Mouse (Mus musculus) lung, postnatal 14 days (tissue): ENCODE measurements around the gene Arf5.
A peak's percentile ranks its signal among the peaks of the same experiment; 100 is the strongest.

ENCODE experiments used
- DNase-seq: peaks from one replicate; pipeline ENCODE4 v3.0.0; 2021

The Arf5 gene

DNA sequence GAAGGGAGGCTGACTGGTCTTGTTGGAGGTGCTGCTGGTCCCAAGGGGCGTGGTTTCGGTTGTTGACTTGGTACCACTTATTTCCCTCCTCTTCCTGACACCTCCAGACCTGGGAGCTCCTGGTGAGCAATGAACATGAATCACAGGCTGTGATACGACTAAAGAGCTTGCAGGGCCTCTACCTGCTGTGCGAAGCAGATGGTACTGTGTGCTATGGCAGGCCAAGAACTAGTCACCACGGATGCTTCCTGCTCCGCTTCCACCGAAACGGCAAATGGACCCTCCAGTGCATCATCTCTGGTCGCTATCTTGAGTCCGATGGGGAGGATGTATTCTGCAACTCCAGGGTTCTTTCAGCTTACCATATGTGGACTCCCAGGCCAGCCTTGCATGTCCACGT lies 6.5 kb downstream of the Arf5 start:
- DNase-seq, result no peak

DNA sequence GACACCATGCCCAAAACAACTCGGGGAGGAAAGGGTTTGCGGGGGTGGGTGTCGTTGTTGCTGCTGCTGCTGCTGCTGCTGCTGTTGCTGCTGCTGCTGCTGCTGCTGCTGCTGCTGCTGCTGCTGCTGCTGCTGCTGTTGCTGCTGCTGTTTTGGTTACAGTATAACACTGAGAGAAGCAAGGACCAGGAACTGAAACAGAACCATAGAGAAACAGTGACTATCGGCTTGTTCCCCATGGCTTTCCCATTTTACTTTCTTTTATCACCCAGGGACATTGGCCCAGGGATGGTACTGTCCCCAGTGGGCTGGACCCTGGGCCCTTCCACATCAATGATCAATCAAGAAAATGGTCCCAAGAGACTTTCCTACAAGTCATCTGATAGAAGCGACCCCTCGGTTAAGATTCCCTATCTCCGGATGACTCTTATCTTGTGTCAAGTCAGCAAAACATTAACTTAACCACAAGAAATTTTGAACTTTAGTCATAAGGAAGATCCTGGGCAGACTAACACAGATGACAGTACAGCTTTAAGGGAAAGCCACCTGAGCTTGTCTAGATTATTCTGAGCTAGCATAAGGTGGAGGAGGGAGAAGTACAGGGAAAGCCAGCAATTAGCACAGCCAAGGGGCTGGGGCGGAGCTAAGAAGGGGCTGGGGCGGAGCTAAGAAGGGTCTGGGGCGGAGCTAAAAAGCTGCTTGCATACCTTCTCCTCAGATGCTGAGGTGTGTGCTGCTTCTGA lies 7.6 kb downstream of the Arf5 start:
- DNase-seq, result peak; percentile 50

DNA sequence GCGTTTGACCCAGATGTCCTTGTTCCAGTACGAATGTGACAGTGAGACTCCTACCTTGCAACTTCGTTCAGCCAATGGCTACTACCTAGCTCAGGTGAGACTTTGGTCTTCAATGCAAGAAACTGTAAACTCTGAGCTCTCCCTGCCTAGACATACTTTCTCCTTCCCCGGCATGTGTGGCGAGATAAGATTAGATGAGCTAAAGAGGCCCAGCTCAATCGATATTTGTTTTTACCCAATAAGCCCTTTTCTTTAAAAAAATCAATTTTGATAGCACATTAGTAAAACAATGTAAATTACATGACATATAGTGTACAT lies 8.1 kb downstream of the Arf5 start:
- no peak for DNase-seq

DNA sequence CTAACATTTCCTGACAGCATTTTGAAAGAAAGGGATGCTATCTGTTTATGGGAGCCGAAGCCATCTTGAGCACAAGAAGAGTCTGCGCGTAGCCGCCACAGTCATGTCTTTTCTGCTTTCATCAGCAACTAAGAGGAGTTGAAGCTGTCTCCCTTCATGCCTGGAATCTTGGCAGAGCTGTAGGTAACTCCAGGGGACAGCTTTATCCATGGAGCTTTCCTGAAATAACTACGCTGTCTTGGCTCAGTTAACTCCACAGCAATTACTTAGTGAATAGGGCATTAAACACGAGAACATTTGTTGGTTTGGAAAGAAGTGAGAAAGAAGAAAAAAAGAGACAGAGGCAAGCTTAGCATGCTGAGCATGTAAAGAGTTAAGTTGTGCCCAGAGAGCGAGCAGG lies 24.6 kb downstream of the Arf5 start:
- no peak for DNase-seq

DNA sequence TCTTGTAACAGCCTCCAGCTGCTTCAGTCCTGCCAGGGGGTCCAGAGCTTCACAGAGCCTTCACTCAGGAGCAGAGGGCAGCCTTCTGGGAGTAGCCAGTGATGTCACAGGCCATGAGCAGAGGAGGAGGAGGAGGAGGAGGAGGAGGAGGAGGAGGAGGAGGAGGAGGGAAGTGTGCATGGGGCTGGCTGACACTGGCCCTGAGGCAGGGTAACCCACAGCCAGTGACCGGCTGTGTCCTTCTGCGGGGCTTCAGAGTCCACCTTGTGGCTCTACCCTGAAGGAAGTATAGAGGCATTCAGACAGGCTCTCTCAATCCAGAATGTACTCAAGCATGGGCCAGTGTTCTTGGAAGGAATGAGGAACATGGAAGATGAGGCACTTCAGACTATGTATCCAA lies 25.9 kb downstream of the Arf5 start, which contains the start of gene Pax4:
Gene Pax4, minus strand, starts transcription at position 101 of the 400 bp plus-strand sequence.
- DNase-seq, result no peak

DNA sequence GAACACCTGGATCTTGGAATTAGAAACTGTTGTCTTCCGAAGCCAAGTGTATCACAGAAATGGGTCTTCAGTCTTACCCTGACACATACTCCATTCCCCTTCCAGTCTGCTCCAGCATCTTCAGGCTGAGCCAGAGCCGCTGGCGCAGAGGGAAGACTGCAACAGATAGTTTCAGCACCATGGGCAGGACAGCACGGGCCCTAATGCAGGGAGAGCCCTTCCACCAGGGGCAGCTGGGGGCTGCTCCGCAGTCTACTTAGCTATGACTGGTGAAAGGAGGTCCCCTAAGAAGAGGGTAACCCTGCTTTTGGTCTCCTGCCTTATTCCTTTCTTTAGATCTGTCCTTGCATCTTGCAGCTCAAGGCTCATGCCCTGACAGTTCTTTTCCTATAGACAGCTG lies 27.1 kb downstream of the Arf5 start:
- no peak for DNase-seq

DNA sequence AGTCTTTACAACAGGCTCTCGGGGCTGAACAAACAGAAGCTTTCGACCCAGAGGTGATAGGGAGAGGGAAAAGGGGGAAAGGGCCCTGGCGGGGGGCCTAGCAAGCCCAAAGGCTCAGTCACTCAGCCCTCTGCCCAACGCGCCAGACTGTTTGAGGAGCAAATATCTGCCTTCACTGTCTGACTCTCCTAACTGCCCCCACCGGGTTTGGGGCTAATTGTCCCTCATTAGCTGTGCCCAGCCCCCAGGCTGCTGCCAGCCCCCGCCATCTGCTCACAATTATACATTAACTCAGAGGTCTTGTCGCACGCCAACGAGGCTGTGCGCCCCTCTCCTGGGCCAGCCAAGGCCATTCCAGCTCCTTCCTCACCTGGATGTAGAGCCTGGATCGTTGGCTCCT lies 27.6 kb downstream of the Arf5 start:
- DNase-seq, result no peak

DNA sequence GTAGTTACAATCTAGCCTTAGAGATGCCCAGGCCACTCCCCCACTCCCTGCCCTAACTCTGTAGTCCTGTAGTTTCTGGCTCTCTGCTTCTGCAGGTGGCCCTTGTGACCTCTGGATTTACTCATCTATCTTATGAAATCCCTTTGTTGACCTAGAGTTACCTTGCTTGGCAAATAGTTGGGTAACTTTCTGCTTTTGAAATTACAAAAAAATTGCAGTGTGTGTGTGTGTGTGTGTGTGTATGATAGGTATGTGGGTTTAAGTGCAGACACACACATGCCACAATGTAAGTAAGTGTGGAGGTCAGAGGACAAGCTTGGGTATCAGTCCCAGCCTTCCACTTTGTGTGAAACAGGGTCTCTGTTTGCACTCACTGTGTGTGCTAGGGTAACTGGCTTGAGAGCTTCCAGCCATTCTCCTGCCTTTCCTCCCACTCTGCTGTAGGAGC lies 35.9 kb downstream of the Arf5 start:
- no peak for DNase-seq

DNA sequence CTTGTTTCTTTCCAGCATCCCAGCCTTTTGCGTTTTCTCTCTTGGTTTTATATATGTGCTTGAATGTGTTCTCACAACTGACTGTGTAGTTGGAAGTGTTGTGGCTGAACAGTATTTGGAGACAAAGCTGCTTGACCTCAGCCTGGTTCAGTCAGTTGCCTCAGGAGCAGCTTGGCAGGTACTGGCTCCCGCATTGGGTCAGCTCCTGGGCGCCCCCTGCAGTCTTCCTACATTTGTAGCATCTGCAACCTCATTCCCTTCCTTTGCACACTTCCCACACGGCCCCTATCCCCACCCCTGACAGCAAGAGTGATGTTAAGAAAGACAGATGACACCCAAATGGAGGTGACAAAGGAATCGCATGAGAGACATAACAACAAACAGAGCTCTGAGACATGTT lies 37.2 kb downstream of the Arf5 start:
- DNase-seq, result peak; percentile 82

DNA sequence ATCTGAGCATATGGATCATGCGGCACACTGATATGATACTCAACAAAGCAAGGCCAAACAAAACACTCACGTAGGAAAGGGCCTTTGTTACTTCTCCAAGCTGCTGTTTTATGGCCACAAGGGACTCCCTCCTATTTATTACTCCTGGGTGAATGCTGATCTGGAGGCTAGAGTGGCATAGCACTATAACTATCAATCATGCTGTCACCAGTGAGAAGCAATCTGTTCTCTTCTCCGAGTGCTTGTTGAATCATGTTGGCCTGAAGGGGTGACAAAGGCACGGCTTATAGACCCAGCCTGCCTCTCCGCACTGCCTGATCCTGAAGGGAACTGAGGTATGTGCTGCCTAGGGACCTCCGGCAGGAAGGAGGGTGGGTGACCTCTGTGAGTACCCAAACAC lies 41.3 kb downstream of the Arf5 start:
- no peak for DNase-seq

DNA sequence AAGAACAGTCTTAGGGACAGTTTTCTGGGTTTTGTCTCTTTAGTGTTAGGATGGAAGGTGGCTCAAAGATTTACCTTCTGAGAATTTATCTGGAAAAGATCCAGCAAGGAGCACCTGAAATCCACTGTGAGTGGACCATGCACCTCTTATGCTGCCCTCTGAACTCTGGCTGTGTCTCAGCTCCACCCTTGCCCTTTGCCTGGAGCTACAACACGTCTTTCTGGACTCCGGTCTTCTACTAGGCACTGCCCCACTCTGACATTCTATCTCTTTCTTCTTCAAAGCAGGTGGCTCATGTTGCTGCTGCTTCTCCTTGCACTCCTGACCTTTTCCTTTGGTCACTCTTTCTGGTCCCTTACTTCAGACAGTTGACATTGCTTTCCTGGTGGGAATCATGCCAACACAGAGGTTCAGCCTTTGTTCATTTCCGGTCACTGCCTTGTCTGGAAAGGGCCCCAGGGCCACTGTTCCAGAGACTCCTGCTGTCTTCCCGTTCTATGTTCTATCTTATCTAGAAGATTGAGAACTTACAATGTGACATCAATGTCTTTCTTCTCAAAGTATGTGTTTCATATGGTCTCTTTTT lies 46.8 kb downstream of the Arf5 start:
- no peak for DNase-seq

DNA sequence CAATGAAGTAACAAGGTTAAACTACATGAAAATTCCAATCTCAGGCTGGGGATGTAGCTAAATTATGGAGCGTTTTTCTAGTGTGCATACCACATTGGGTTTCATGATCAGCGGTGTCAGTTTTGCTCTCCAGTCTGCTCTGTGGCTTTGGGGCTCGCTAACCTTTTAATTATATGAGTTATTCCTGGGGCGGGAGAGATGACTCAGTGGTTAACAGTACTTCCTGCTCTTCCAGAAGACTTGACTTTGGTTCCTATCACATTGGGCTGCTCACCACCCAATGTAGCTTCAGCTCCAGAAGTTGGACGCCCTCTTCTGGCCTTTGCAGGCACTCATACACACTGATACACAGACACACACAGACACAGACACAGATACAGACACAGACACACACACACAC lies 47.3 kb downstream of the Arf5 start:
- no peak for DNase-seq

DNA sequence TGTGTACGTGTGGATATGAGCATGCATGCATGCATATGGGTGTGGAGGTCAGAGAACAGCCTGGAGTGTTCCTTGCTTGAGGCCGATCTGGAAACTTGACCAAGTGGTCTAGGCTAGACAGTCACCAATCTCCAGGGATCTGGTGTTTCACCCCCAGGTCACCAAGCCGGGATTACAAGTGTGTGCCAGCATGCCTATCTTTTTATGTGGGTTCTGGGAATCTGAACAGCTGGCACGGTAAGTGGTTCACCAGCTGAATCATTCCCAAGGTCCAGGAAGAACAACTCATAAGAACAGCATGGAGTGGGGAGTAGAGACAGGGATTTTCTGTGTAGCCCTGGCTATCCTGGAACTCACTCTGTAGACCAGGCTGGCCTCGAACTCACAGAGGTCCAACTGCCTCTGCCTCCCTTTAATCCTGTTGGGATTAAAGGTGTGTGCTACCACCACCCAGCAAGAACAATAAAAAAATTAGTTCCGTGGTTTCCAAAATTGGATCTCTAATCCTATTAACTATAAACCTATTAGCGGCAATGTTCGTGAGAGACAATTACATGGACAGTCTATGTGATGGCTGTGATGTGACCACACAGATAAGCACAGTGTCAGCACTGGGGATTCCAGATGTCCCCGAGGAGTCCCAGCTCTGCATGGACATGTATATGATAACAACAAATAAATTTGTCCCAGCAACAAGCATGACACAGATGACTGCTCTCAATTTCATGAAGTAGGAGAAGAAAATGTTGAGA lies 48.1 kb downstream of the Arf5 start:
- DNase-seq, result no peak

DNA sequence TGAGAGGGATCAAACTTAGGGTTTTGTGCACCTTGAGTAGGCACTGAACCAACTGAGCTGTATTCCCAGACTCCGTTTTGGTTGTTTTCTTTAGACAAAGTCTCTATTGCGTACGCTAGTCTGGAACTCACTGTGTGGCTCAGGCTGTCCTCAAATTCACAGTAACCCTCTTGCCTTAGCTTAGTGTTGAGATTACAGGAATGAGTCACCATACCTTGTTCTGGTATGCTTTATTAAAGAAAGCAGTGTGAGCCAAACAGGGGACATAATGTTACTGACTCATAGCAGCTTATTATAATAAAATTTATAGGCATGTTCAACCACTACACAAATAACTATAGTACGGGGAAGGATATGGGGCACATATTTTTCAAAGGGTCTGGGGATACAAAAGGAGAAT lies 50.9 kb downstream of the Arf5 start:
- no peak for DNase-seq

DNA sequence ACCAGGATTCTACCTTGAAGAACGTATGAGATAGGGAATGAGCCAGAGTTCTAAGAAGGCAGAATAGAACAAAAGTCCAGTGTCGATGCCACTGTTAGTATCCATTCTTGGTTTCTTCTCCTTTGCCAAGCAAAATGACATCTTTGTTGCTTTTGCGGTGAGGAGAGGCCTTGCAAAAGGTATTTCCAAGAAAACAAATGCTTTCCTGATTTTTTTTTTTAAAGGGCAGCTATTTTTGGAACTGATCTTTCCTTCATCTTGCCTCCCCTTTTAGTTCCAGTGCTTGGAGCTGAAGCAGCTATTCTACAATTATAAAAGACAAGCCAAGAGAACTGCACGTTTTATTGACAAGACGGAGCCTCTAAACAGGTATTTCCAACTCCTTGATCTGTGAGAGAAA lies 51.5 kb downstream of the Arf5 start, which contains the start of gene Snd1:
Gene Snd1, plus strand, starts transcription at position 301 of the 400 bp plus-strand sequence.
- DNase-seq, result no peak
